Mouse (Mus musculus): ENCODE data around the gene Il2. TPM values are rescaled to one million over a fixed set of nuclear protein-coding genes. Genes with fewer than 3 reads are reported as not detected.

The Il2 gene
- total and polyA plus RNA-seq, 3 experiments, result 0.34 TPM; not detected in 2

DNA sequence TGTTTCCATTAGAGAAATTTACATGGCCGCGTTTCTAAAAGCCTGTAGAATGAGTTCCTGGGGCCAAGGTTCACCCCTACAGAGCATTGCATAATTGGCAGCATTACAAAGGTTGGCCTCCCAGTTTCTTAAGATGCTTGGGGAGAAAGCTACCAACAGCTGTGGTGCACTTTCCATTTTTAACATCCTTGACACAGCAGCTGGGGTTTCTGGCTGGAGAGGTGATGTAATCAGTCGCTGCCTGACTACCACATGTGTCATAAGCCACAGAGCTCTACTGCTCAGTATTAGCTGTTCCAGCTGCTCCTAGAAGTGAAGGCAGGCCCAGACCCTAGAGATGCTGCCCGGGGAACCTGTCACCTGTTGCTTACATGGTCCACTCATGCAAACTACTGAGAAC lies 2.5 kb upstream of the Il2 start (continued):
- TF ChIP-seq GABPA (IDR thresholded peaks at IDR 0.05; ENCODE audit: insufficient replicate concordance, low read depth, low read length) (no peak), SIN3A (IDR thresholded peaks at IDR 0.05; ENCODE audit: low read length) (no peak), MEF2A (IDR thresholded peaks at IDR 0.05; ENCODE audit: borderline replicate concordance, low read depth, low read length) (peak; percentile 86), UBTF (IDR thresholded peaks at IDR 0.05; ENCODE audit: low read depth, low read length) (no peak), POLR2AphosphoS2 (IDR thresholded peaks at IDR 0.05; ENCODE audit: low read depth, low read length) (no peak), HCFC1 (IDR thresholded peaks at IDR 0.05; ENCODE audit: low read depth, low read length) (no peak), MXI1 (IDR thresholded peaks at IDR 0.05; ENCODE audit: low read depth, low read length) (no peak; the same call in 1 of the 2 replicates), MYC (IDR thresholded peaks at IDR 0.05; ENCODE audit: low read depth, low read length) (peak; percentile 27; the same call in 1 of the 2 replicates), CTCF (conservative IDR thresholded peaks at IDR 0.05 in 1 of 2, IDR thresholded peaks at IDR 0.05 in 1 of 2; ENCODE audit: low read depth in 2 of 2, low read length in 2 of 2) (no peak)

DNA sequence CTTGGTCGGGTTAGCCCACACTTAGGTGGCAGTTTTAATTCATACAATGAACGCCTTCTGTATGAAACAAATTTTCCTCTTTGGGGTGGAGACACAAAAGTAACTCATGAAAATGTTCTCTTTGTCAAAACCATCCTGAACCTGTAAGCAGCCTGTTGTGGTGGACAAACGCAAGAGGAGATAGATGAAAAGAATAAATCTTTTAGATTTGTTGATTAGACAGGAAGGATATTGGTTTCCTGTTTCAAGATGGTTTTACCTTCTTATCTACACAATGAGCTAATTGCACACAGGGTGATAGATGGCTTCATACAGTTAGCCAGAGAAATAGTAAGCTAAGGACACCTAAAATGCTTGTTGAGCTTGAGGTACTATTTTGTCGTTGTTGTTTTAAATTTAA lies 403 bp upstream of the Il2 start:
- no peak overlapping the region for H3K9ac ChIP-seq (ENCODE audit: insufficient read depth, low read depth)
- no peaks in the 10 kb centered on the region for H3K36me3 ChIP-seq (replicated peaks in 1 of 2; ENCODE audit: control insufficient read depth in 1 of 2, insufficient read depth in 1 of 2, low read length in 1 of 2)
- H3K27me3 ChIP-seq (replicated peaks), result no peaks in the 10 kb centered on the region
- H3K4me2 ChIP-seq (ENCODE audit: insufficient read depth, low read depth, poor library complexity, severe bottlenecking), result no peak overlapping the region
- TF ChIP-seq RCOR1 (conservative IDR thresholded peaks at IDR 0.05; ENCODE audit: low read depth, low read length) (no peak), NELFE (IDR thresholded peaks at IDR 0.05; ENCODE audit: low read depth, low read length) (no peak), MAFK (IDR thresholded peaks at IDR 0.05; ENCODE audit: insufficient replicate concordance, low read length) (no peak), ELF1 (IDR thresholded peaks at IDR 0.05; ENCODE audit: low read depth, low read length) (no peak), USF1 (IDR thresholded peaks at IDR 0.05; ENCODE audit: low read depth, low read length) (no peak), NRF1 (IDR thresholded peaks at IDR 0.05; ENCODE audit: low read depth, low read length) (no peak), TBP (conservative IDR thresholded peaks at IDR 0.05; ENCODE audit: low read depth, low read length) (no peak), TCF12 (IDR thresholded peaks at IDR 0.05; ENCODE audit: low read depth, low read length) (no peak)
- H3K27ac ChIP-seq (ENCODE audit: insufficient read depth, low read depth), result no peak overlapping the region
- DNase-seq (ENCODE audit: extremely low read depth), result no peak
- no peak overlapping the region for H3K4me3 ChIP-seq (replicated peaks in 1 of 3; ENCODE audit: low read depth in 2 of 3, low read length in 2 of 3, poor library complexity in 1 of 3)
- no peaks in the 10 kb centered on the region for H3K9me3 ChIP-seq (replicated peaks; ENCODE audit: low read length)
- H3K79me2 ChIP-seq (replicated peaks; ENCODE audit: control insufficient read depth, extremely low read depth, insufficient read depth, poor library complexity, severe bottlenecking), result no peaks in the 10 kb centered on the region
- peaks cover 2 to 18% of the 10 kb centered on the region in 2 experiments; a peak in 2 of 4 replicates for H3K4me1 ChIP-seq (ENCODE audit: control insufficient read depth in 1 of 2, insufficient read depth in 2 of 2)
- dilution Hi-C loops (cut with MboI; ENCODE audit: extremely low pct_ligation_motif_present, extremely low pct_unique_long_range_greater_than_20kb, low sequenced_read_pairs) (no loop called here), in situ Hi-C loops (cut with MboI; ENCODE audit: low pct_ligation_motif_present, low pct_unique_long_range_greater_than_20kb, low sequenced_read_pairs) (no loop called here)

DNA sequence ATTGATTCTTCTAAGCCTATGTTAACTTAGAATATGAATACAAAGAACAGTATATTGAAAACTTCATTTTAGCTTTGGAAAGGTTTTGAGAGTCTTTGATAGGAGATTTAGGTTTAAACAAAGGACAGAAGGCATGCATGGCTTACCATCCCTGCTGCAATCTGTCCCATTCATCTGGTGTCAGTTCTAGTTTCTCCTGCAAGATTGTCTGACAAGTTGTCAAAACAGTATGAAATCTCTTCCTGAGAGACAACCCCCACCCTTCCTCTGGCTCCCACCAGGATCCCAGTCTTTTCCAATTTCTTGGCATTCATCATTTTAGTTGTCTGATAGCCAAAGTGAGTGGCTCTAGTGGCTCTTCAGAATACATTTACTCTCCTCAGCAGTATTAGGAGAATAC lies 35.0 kb downstream of the Il2 start:
- no peaks in the 10 kb centered on the region for H3K9me3 ChIP-seq (replicated peaks; ENCODE audit: low read length)
- no peak for DNase-seq (ENCODE audit: extremely low read depth)
- H3K27me3 ChIP-seq (replicated peaks), result no peaks in the 10 kb centered on the region
- no peak overlapping the region for H3K4me3 ChIP-seq (replicated peaks in 1 of 3; ENCODE audit: low read depth in 2 of 3, low read length in 2 of 3, poor library complexity in 1 of 3)
- H3K79me2 ChIP-seq (replicated peaks; ENCODE audit: control insufficient read depth, extremely low read depth, insufficient read depth, poor library complexity, severe bottlenecking), result no peaks in the 10 kb centered on the region
- H3K4me1 ChIP-seq (ENCODE audit: control insufficient read depth in 1 of 2, insufficient read depth in 2 of 2), result no peaks in the 10 kb centered on the region
- no peak for TF ChIP-seq POLR2AphosphoS2 (IDR thresholded peaks at IDR 0.05; ENCODE audit: low read depth, low read length)
- no peak for TF ChIP-seq CHD2 (IDR thresholded peaks at IDR 0.05; ENCODE audit: low read length)
- TF ChIP-seq GABPA (IDR thresholded peaks at IDR 0.05; ENCODE audit: insufficient replicate concordance, low read depth, low read length), result no peak
- no peak for TF ChIP-seq USF1 (IDR thresholded peaks at IDR 0.05; ENCODE audit: low read depth, low read length)
- no peak for TF ChIP-seq MAX (IDR thresholded peaks at IDR 0.05; ENCODE audit: low read length)
- TF ChIP-seq SIN3A (IDR thresholded peaks at IDR 0.05; ENCODE audit: low read length), result no peak
- TF ChIP-seq TCF12 (IDR thresholded peaks at IDR 0.05; ENCODE audit: low read depth, low read length), result no peak
- TF ChIP-seq RAD21 (IDR thresholded peaks at IDR 0.05; ENCODE audit: low read depth, low read length), result no peak
- no peak for TF ChIP-seq UBTF (IDR thresholded peaks at IDR 0.05; ENCODE audit: low read depth, low read length)
- no peak for TF ChIP-seq JUN (IDR thresholded peaks at IDR 0.05; ENCODE audit: insufficient read depth, low read depth, low read length)
- no peak for TF ChIP-seq MEF2A (IDR thresholded peaks at IDR 0.05; ENCODE audit: borderline replicate concordance, low read depth, low read length)
- no peak for TF ChIP-seq ZNF384 (IDR thresholded peaks at IDR 0.05; ENCODE audit: low read depth, low read length)
- no peak overlapping the region for H3K9ac ChIP-seq (ENCODE audit: insufficient read depth, low read depth)
- no peak overlapping the region for H3K27ac ChIP-seq (ENCODE audit: insufficient read depth, low read depth)
- in situ Hi-C loops (cut with MboI; ENCODE audit: low pct_ligation_motif_present, low pct_unique_long_range_greater_than_20kb, low sequenced_read_pairs) (no loop called here), dilution Hi-C loops (cut with MboI; ENCODE audit: extremely low pct_ligation_motif_present, extremely low pct_unique_long_range_greater_than_20kb, low sequenced_read_pairs) (no loop called here)
- no peaks in the 10 kb centered on the region for H3K36me3 ChIP-seq (replicated peaks in 1 of 2; ENCODE audit: control insufficient read depth in 1 of 2, insufficient read depth in 1 of 2, low read length in 1 of 2)
- H3K4me2 ChIP-seq (ENCODE audit: insufficient read depth, low read depth, poor library complexity, severe bottlenecking), result no peak overlapping the region

Data from CH12.LX (cell line).